Mouse (Mus musculus): ENCODE data around the gene Sash1.

- TF ChIP-seq CTCF (IDR thresholded peaks at IDR 0.05; ENCODE audit: control insufficient read depth, insufficient read depth, low read length) (no peak), POLR2A (IDR thresholded peaks at IDR 0.05; ENCODE audit: borderline replicate concordance, control insufficient read depth, low read depth, low read length) (no peak)
Measured at GRCm38 (mm10) chr10:8693561-8693960, 192.3 kb downstream of the Sash1 start.

Data from bone marrow, adult 2 months (tissue).